Mouse (Mus musculus): ENCODE measurements around the gene D17H6S53E. TPM values are rescaled to one million over a fixed set of nuclear protein-coding genes. Genes with fewer than 3 reads are reported as not detected.

Gene D17H6S53E
- total and polyA plus RNA-seq, 2 experiments from 2014 or later, result 17.3 to 22.3 TPM

DNA sequence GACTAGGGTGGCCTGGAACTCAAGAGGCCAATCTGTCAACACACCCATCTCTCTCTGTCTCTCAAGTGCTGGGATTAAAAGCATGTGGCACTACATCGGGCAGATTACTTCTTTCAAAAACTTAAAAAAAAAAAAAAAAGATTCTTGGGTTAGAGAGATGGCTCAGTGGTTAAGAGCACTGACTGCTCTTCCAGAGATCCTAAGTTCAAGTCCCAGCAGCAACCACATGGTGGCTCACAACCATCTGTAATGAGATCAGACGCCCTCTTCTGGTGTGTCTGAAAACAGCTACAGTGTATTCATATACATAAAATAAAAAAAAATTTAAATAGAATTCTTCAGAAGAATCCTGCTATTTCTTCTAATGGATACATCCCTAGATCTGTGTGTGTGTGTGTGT is 38.0 kb upstream of the D17H6S53E start:
- DNase-seq (ENCODE audit: low spot score) (no peak), ATAC-seq (ENCODE audit: insufficient read depth, low read depth) (no peak)
- Histone ChIP-seq H3K9ac (replicated peaks; ENCODE audit: low read depth, low read length) (no peak overlapping the region), H3K4me2 (ENCODE audit: low read depth, low read length) (no peak overlapping the region), H3K4me1 (ENCODE audit: control insufficient read depth, insufficient read depth) (peaks cover 5% of the 10 kb centered on the region; the same call in 1 of the 2 replicates), H3K9me3 (replicated peaks; ENCODE audit: control insufficient read depth, low read length) (no peaks in the 10 kb centered on the region), H3K4me3 (ENCODE audit: low read depth, low read length) (no peak overlapping the region), H3K27ac (ENCODE audit: low read depth) (no peak overlapping the region), H3K36me3 (replicated peaks; ENCODE audit: control insufficient read depth, insufficient read depth, low read length) (peaks cover 14% of the 10 kb centered on the region), H3K27me3 (ENCODE audit: control insufficient read depth, insufficient read depth, low read length) (no peaks in the 10 kb centered on the region)
- WGBS, result 30% methylated on average over 2 of the region's 2 CpGs
- TF ChIP-seq EP300 (IDR thresholded peaks at IDR 0.05; ENCODE audit: low read depth) (no peak), CTCF (IDR thresholded peaks at IDR 0.05; ENCODE audit: low read depth) (peak; percentile 37)

DNA sequence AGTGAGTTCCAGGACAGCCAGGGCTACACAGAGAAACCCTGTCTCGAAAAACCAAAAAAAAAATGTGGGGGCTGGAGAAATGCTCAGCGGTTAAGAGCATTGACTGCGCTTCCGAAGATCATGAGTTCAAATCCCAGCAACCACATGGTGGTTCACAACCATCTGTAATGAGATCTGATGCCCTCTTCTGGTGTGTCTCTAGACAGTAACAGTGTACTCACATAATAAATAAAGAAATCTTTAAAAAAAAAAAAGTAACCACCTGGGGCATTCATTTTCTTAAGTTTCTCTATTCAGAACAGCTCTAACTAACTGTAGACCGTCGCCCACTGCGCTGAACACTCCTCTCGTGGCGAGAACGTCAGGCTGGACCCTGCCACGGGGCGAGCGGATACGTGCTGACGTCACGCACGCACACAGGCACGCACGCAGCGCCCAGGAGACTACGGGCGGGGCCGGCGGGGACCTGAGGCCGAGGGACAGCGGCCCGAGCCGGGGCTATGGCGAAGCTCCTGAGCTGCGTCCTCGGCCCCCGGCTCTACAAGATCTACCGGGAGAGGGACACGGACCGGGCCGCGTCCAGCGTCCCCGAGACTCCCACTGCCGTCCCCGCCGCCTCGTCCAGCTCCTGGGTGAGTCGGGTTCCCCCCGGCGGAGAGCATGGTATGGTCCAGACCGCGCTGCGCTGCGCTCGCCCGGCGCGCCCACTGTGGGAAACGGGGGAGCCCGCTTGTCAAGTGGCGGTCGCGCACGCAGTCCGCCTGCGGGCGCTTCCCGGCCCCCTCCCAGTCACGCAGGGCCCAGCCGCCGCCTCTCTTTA is 37.1 kb upstream of the D17H6S53E start, which contains the start of gene Abhd16a:
Gene Abhd16a, plus strand, starts transcription at position 439 of the 820 bp plus-strand sequence.
- H3K4me3 ChIP-seq (ENCODE audit: low read depth, low read length), result peak within 1 kb of the TSS; percentile 63
- peak within 1 kb of the TSS; percentile 96 for H3K27ac ChIP-seq (ENCODE audit: low read depth)
- peaks cover 5% of the 10 kb centered on the region; the same call in 1 of the 2 replicates for H3K4me1 ChIP-seq (ENCODE audit: control insufficient read depth, insufficient read depth)
- DNase-seq (ENCODE audit: low spot score) (peak; percentile 95), ATAC-seq (ENCODE audit: insufficient read depth, low read depth) (peak; percentile 99)
- no peaks in the 10 kb centered on the region for H3K9me3 ChIP-seq (replicated peaks; ENCODE audit: control insufficient read depth, low read length)
- WGBS, result 3% methylated on average over 51 of the region's 67 CpGs
- peak within 1 kb of the TSS; percentile 86 for H3K9ac ChIP-seq (replicated peaks; ENCODE audit: low read depth, low read length)
- peaks cover 17% of the 10 kb centered on the region for H3K36me3 ChIP-seq (replicated peaks; ENCODE audit: control insufficient read depth, insufficient read depth, low read length)
- H3K4me2 ChIP-seq (ENCODE audit: low read depth, low read length), result peak within 1 kb of the TSS; percentile 72
- H3K27me3 ChIP-seq (ENCODE audit: control insufficient read depth, insufficient read depth, low read length), result no peaks in the 10 kb centered on the region
- TF ChIP-seq EP300 (IDR thresholded peaks at IDR 0.05; ENCODE audit: low read depth) (peak; percentile 80; the same call in 1 of the 2 replicates), CTCF (IDR thresholded peaks at IDR 0.05; ENCODE audit: low read depth) (no peak)

GRCm38 (mm10) chr17:35090166-35090932 is 35.8 kb upstream of the D17H6S53E start:
- ATAC-seq (ENCODE audit: insufficient read depth, low read depth) (no peak), DNase-seq (ENCODE audit: low spot score) (no peak)
- Histone ChIP-seq H3K27ac (ENCODE audit: low read depth) (peak overlapping the region; percentile 96; the same call in 1 of the 2 replicates), H3K9ac (replicated peaks; ENCODE audit: low read depth, low read length) (peak overlapping the region; percentile 86), H3K4me3 (ENCODE audit: low read depth, low read length) (peak overlapping the region; percentile 63), H3K4me1 (ENCODE audit: control insufficient read depth, insufficient read depth) (peaks cover 5% of the 10 kb centered on the region; the same call in 1 of the 2 replicates), H3K9me3 (replicated peaks; ENCODE audit: control insufficient read depth, low read length) (no peaks in the 10 kb centered on the region), H3K27me3 (ENCODE audit: control insufficient read depth, insufficient read depth, low read length) (no peaks in the 10 kb centered on the region), H3K36me3 (replicated peaks; ENCODE audit: control insufficient read depth, insufficient read depth, low read length) (peaks cover 30% of the 10 kb centered on the region), H3K4me2 (ENCODE audit: low read depth, low read length) (peak overlapping the region; percentile 72)
- TF ChIP-seq EP300 (IDR thresholded peaks at IDR 0.05; ENCODE audit: low read depth) (no peak), CTCF (IDR thresholded peaks at IDR 0.05; ENCODE audit: low read depth) (no peak)
- WGBS, result 48% methylated on average over 8 of the region's 8 CpGs

- Histone ChIP-seq H3K4me3 (ENCODE audit: low read depth, low read length) (no peak overlapping the region), H3K27ac (ENCODE audit: low read depth) (no peak overlapping the region), H3K9me3 (replicated peaks; ENCODE audit: control insufficient read depth, low read length) (no peaks in the 10 kb centered on the region), H3K4me2 (ENCODE audit: low read depth, low read length) (no peak overlapping the region), H3K4me1 (ENCODE audit: control insufficient read depth, insufficient read depth) (peaks cover 5% of the 10 kb centered on the region; the same call in 1 of the 2 replicates), H3K36me3 (replicated peaks; ENCODE audit: control insufficient read depth, insufficient read depth, low read length) (peaks cover 50% of the 10 kb centered on the region), H3K27me3 (ENCODE audit: control insufficient read depth, insufficient read depth, low read length) (no peaks in the 10 kb centered on the region), H3K9ac (replicated peaks; ENCODE audit: low read depth, low read length) (no peak overlapping the region)
- ATAC-seq (ENCODE audit: insufficient read depth, low read depth) (no peak), DNase-seq (ENCODE audit: low spot score) (no peak)
- TF ChIP-seq CTCF (IDR thresholded peaks at IDR 0.05; ENCODE audit: low read depth) (no peak), EP300 (IDR thresholded peaks at IDR 0.05; ENCODE audit: low read depth) (no peak)
- 85% methylated on average over 14 of the region's 14 CpGs for WGBS
Measured at GRCm38 (mm10) chr17:35092403-35093198, 33.6 kb upstream of the D17H6S53E start.

Data from heart, postnatal 0 days (tissue).